Mouse (Mus musculus): ENCODE measurements around the gene Sdc1.

The Sdc1 gene

DNA sequence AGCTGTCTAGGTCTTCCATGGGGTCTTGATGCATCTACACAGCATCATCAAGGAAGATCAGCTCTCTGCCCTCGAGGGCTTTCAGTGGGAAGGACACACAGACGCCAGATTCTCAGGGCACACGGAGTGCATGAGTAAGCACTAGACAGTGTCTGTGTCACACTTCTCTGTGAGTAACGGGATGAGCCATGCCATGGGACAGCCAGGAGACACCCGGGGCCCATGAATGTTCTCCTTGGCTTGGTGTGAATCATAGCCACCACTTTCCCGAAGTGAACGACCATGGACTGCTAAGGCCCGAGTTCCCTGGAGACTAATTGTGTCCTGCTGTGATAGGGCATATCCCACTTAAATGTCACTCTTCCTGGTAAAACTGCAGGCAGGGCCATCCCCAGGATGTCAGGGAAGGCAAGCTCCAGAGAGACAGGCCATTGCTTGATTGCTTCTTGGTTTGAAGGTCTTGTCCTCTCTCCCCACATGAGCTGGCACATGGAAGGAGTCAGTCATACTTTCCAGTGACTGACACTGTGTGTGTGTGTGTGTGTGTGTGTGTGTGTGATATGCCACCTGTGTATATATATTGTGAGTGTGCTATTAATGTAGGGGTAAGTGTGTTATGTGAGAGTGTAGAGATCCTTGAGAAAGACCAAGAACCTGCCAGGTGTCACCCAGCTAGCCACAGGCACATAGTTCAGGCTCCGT lies 56.0 kb downstream of the Sdc1 start:
- no peak for DNase-seq (ENCODE audit: low spot score)

DNA sequence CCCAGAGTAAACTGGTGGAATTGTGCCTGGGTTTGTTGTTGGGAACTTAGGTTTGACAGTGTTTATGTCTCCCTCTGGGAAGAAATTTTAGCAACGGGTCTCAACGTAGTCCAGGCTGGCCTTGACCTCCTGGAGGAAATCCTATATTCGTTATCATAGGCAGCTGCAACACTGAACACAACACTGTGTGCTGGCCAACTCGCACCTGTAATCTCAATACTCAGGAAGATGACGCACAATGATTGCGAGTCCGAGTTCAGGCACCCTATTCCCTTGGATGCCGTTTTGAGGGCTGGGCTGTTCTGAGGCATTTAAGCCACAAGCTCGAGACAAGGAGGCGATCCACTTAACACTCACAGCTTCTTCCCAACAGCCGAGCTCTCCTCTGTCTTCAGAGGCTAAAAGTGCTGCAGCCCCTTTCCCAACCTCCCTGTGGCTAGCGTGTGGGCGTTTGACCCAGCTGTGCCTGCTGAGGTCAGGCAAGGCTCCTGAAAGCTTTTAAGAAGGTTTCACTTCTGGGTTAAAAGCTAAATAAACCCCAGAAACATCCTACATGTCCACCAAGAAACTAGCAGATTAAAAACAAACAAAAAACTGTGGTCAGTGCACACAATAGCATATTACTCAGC lies 58.0 kb downstream of the Sdc1 start:
- no peak for DNase-seq (ENCODE audit: low spot score)

DNA sequence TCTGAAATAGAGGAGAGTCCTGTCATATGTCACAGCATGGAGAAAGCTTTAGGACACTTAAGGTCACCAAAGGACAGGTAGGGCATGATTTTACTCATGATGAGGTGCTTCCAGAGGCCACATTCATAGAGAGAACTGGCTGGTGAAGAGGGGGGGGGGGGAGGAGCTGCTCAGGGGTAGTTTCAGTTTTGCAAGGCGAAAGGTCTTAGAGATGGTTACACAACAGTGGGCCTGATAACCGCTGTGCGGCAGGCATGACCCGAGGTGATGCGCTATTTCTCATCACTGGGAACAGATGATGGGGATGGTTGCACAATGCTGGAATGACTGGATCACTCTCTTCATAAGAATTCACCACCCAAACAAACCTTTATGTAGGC lies 58.5 kb downstream of the Sdc1 start:
- DNase-seq (ENCODE audit: low spot score), result no peak

DNA sequence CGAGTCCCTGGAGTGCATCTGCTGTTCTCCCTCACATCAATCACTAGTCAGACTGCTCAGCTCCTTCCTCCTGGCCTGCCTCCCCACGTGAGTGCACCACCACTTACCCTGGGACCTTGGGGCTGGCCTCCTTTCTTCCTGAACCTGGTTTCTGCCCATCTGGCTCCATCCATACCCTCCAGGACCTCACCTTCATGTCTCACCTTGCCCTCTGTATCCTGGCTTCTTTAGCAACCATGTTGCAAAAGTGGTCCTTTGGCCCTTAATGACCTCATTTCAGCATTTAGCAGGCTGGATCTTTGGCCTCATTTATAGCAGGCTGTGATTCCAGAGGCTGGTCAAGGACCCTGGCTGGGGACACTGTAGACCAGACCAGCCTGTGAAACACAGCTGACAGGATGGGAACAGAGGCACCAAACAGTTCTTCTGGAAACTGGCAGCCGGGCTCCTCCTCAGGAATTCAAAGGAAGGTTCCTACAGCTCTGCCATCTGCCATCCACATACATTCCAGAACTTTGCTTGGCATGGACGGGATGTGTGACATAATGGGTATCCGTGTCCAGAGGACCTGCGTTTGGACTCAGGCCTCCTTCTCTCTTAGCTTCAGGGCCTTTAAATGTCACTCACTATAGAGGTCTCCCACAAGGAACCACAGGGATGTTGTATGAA lies 60.0 kb downstream of the Sdc1 start:
- no peak for DNase-seq (ENCODE audit: low spot score)

DNA sequence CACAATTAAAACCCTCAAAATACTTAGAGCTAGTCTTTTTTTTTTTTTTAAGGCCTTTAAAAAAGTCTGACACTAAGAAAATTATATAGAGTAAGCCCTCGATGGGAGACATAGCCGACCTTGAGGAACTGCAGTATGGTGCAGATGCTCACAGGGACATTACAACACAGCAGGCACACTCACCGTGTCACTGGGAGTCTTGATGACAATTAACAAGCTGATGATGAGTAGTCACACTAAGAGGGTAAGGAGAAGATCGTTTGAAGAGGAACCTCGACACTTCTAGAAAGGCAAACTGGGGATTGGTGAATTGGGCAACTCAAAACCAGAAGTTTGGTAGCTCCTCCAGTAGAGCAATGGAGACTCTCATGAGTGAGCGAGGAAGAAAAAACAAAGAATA lies 60.6 kb downstream of the Sdc1 start:
- DNase-seq (ENCODE audit: low spot score), result no peak

DNA sequence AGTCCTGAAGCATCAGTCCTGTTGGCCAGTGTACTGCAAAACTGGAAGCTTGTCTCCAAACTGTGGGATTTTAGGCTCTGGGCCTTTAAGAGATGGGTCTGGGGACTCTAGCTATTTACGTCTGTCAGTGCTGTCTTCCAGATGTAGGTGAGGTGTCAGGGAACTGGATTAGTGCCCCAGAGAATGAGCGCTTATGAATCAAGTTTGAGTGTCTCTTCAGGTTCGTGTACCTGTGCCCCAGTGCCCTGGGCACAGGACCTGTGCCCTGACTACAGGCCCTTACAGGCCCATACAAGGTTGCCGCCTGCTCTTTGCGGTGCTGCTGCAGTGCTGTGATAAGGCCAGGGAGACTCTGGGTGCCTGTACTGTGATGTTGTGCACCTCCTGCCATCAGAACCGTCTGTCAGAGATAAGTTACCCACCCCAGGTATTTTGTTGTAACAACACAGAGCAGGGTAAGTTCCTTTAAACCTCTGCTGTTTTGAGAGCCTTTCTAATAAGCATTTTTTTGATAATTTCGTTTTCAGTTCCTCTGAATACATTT lies 69.7 kb downstream of the Sdc1 start:
- no peak for DNase-seq (ENCODE audit: low spot score)

DNA sequence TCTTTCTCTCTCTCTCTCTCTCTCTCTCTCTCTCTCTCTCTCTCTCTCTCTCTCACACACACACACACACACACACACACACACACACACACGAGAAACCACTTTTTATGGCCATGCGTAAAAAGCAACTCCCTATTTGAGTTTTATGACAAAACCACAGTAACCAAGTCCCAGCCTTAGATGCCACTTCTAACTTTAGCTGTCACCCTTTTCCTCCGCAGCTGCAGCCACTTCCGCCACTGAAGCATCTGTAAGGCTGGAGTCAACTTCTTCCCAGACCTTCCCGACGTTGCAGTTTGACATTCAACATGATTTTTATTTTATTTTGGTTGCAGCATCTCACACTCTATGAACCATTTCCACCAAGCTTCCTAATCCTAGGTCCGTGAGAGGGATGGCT lies 71.6 kb downstream of the Sdc1 start:
- no peak for DNase-seq (ENCODE audit: low spot score)
